Mouse (Mus musculus): ENCODE data around the gene Lingo4. TPM values are rescaled to one million over a fixed set of nuclear protein-coding genes. Genes with fewer than 3 reads are reported as not detected.

Lingo4 gene
- polyA plus RNA-seq, 1 experiment = 0.44 TPM

- H3K27ac ChIP-seq (ENCODE audit: insufficient read depth, low read length) = no peak overlapping the region
- WGBS = 90% methylated on average over 6 of the region's 6 CpGs
- H3K4me1 ChIP-seq (ENCODE audit: control insufficient read depth, insufficient read depth, insufficient read length) = peaks cover 6% of the 10 kb centered on the region; the same call in 1 of the 2 replicates
Observed at GRCm38 (mm10) chr3:94367511-94367910, 30.8 kb upstream of the Lingo4 start.

GRCm38 (mm10) chr3:94368631-94369030 is 29.7 kb upstream of the Lingo4 start:
- WGBS = 53% methylated on average over 6 of the region's 6 CpGs
- no peak for TF ChIP-seq POLR2A (IDR thresholded peaks at IDR 0.05; ENCODE audit: low read depth, low read length)
- TF ChIP-seq CTCF (IDR thresholded peaks at IDR 0.05; ENCODE audit: extremely low read depth, insufficient read depth, insufficient read length, insufficient replicate concordance) = no peak
- Histone ChIP-seq H3K27ac (ENCODE audit: insufficient read depth, low read length) (no peak overlapping the region), H3K27me3 (ENCODE audit: control insufficient read depth, insufficient read depth, low read length) (peaks cover under 1% of the 10 kb centered on the region), H3K4me3 (ENCODE audit: extremely low read depth, insufficient read depth, insufficient read length) (no peak overlapping the region), H3K4me1 (ENCODE audit: control insufficient read depth, insufficient read depth, insufficient read length) (peaks cover 6% of the 10 kb centered on the region; the same call in 1 of the 2 replicates), H3K36me3 (ENCODE audit: control insufficient read depth, insufficient read depth, low read length) (no peaks in the 10 kb centered on the region)
- DNase-seq (ENCODE audit: low read depth in 1 of 2, low spot score in 2 of 2) = no peak

More at GRCm38 (mm10) chr3:94367511-94367910, 30.8 kb upstream of the Lingo4 start:
- no peak overlapping the region for H3K4me3 ChIP-seq (ENCODE audit: extremely low read depth, insufficient read depth, insufficient read length)
- TF ChIP-seq POLR2A (IDR thresholded peaks at IDR 0.05; ENCODE audit: low read depth, low read length) (no peak), CTCF (IDR thresholded peaks at IDR 0.05; ENCODE audit: extremely low read depth, insufficient read depth, insufficient read length, insufficient replicate concordance) (no peak)
- DNase-seq (ENCODE audit: low read depth in 1 of 2, low spot score in 2 of 2) = no peak
- no peaks in the 10 kb centered on the region for H3K36me3 ChIP-seq (ENCODE audit: control insufficient read depth, insufficient read depth, low read length)
- peaks cover 5% of the 10 kb centered on the region for H3K27me3 ChIP-seq (ENCODE audit: control insufficient read depth, insufficient read depth, low read length)

GRCm38 (mm10) chr3:94369709-94370108 is 28.6 kb upstream of the Lingo4 start:
- TF ChIP-seq CTCF (IDR thresholded peaks at IDR 0.05; ENCODE audit: extremely low read depth, insufficient read depth, insufficient read length, insufficient replicate concordance) = no peak
- TF ChIP-seq POLR2A (IDR thresholded peaks at IDR 0.05; ENCODE audit: low read depth, low read length) = no peak
- no peak overlapping the region for H3K4me3 ChIP-seq (ENCODE audit: extremely low read depth, insufficient read depth, insufficient read length)
- no peak overlapping the region for H3K27ac ChIP-seq (ENCODE audit: insufficient read depth, low read length)
- WGBS = 75% methylated on average over 2 of the region's 2 CpGs
- H3K4me1 ChIP-seq (ENCODE audit: control insufficient read depth, insufficient read depth, insufficient read length) = no peaks in the 10 kb centered on the region
- H3K27me3 ChIP-seq (ENCODE audit: control insufficient read depth, insufficient read depth, low read length) = no peaks in the 10 kb centered on the region
- DNase-seq (ENCODE audit: low read depth in 1 of 2, low spot score in 2 of 2) = no peak
- H3K36me3 ChIP-seq (ENCODE audit: control insufficient read depth, insufficient read depth, low read length) = no peaks in the 10 kb centered on the region

- TF ChIP-seq POLR2A (IDR thresholded peaks at IDR 0.05; ENCODE audit: low read depth, low read length) (no peak), CTCF (IDR thresholded peaks at IDR 0.05; ENCODE audit: extremely low read depth, insufficient read depth, insufficient read length, insufficient replicate concordance) (no peak)
- H3K27me3 ChIP-seq (ENCODE audit: control insufficient read depth, insufficient read depth, low read length) = no peaks in the 10 kb centered on the region
- H3K27ac ChIP-seq (ENCODE audit: insufficient read depth, low read length) = no peak overlapping the region
- DNase-seq (ENCODE audit: low read depth in 1 of 2, low spot score in 2 of 2) = no peak
- 76% methylated on average over 11 of the region's 11 CpGs for WGBS
- H3K36me3 ChIP-seq (ENCODE audit: control insufficient read depth, insufficient read depth, low read length) = no peaks in the 10 kb centered on the region
- H3K4me1 ChIP-seq (ENCODE audit: control insufficient read depth, insufficient read depth, insufficient read length) = no peaks in the 10 kb centered on the region
- H3K4me3 ChIP-seq (ENCODE audit: extremely low read depth, insufficient read depth, insufficient read length) = no peak overlapping the region
Observed at GRCm38 (mm10) chr3:94371637-94372036, 26.7 kb upstream of the Lingo4 start.

GRCm38 (mm10) chr3:94372038-94372437 is 26.3 kb upstream of the Lingo4 start:
- H3K4me1 ChIP-seq (ENCODE audit: control insufficient read depth, insufficient read depth, insufficient read length) = no peaks in the 10 kb centered on the region
- no peak overlapping the region for H3K4me3 ChIP-seq (ENCODE audit: extremely low read depth, insufficient read depth, insufficient read length)
- 46% methylated on average over 3 of the region's 3 CpGs for WGBS
- no peak for TF ChIP-seq POLR2A (IDR thresholded peaks at IDR 0.05; ENCODE audit: low read depth, low read length)
- TF ChIP-seq CTCF (IDR thresholded peaks at IDR 0.05; ENCODE audit: extremely low read depth, insufficient read depth, insufficient read length, insufficient replicate concordance) = no peak
- no peaks in the 10 kb centered on the region for H3K27me3 ChIP-seq (ENCODE audit: control insufficient read depth, insufficient read depth, low read length)
- no peak overlapping the region for H3K27ac ChIP-seq (ENCODE audit: insufficient read depth, low read length)
- H3K36me3 ChIP-seq (ENCODE audit: control insufficient read depth, insufficient read depth, low read length) = no peaks in the 10 kb centered on the region
- no peak for DNase-seq (ENCODE audit: low read depth in 1 of 2, low spot score in 2 of 2)

- H3K27ac ChIP-seq (ENCODE audit: insufficient read depth, low read length) = no peak within 1 kb of the TSS
- no peak within 1 kb of the TSS for H3K4me3 ChIP-seq (ENCODE audit: extremely low read depth, insufficient read depth, insufficient read length)
- H3K27me3 ChIP-seq (ENCODE audit: control insufficient read depth, insufficient read depth, low read length) = no peaks in the 10 kb centered on the region
- no peaks in the 10 kb centered on the region for H3K36me3 ChIP-seq (ENCODE audit: control insufficient read depth, insufficient read depth, low read length)
- 66% methylated on average over 5 of the region's 5 CpGs for WGBS
- DNase-seq (ENCODE audit: low read depth in 1 of 2, low spot score in 2 of 2) = no peak
- no peak for TF ChIP-seq POLR2A (IDR thresholded peaks at IDR 0.05; ENCODE audit: low read depth, low read length)
- no peak for TF ChIP-seq CTCF (IDR thresholded peaks at IDR 0.05; ENCODE audit: extremely low read depth, insufficient read depth, insufficient read length, insufficient replicate concordance)
- H3K4me1 ChIP-seq (ENCODE audit: control insufficient read depth, insufficient read depth, insufficient read length) = no peaks in the 10 kb centered on the region
Observed at GRCm38 (mm10) chr3:94372641-94373040, 25.7 kb upstream of the Lingo4 start, which contains the start of gene Rorc. Gene Rorc (plus strand): TSS chr3:94372794.

GRCm38 (mm10) chr3:94373090-94373489 is 25.2 kb upstream of the Lingo4 start:
- H3K4me3 ChIP-seq (ENCODE audit: extremely low read depth, insufficient read depth, insufficient read length) = no peak overlapping the region
- H3K36me3 ChIP-seq (ENCODE audit: control insufficient read depth, insufficient read depth, low read length) = no peaks in the 10 kb centered on the region
- no peak for DNase-seq (ENCODE audit: low read depth in 1 of 2, low spot score in 2 of 2)
- 21% methylated on average over 10 of the region's 10 CpGs for WGBS
- no peak overlapping the region for H3K27ac ChIP-seq (ENCODE audit: insufficient read depth, low read length)
- H3K4me1 ChIP-seq (ENCODE audit: control insufficient read depth, insufficient read depth, insufficient read length) = no peaks in the 10 kb centered on the region
- TF ChIP-seq POLR2A (IDR thresholded peaks at IDR 0.05; ENCODE audit: low read depth, low read length) (no peak), CTCF (IDR thresholded peaks at IDR 0.05; ENCODE audit: extremely low read depth, insufficient read depth, insufficient read length, insufficient replicate concordance) (no peak)
- no peaks in the 10 kb centered on the region for H3K27me3 ChIP-seq (ENCODE audit: control insufficient read depth, insufficient read depth, low read length)
